Mouse (Mus musculus) layer of hippocampus, adult 9-11 months (tissue): ENCODE measurements around the gene Hspa5.
"Not testable (repeated sequence)": the region's sequence is repeated elsewhere in the genome, so short reads cannot be mapped to it uniquely, and the experiment has no call there.

Experiments used
- DNase-seq: peaks from one replicate; pipeline ENCODE4 v3.0.0; 2022

The Hspa5 gene

DNA sequence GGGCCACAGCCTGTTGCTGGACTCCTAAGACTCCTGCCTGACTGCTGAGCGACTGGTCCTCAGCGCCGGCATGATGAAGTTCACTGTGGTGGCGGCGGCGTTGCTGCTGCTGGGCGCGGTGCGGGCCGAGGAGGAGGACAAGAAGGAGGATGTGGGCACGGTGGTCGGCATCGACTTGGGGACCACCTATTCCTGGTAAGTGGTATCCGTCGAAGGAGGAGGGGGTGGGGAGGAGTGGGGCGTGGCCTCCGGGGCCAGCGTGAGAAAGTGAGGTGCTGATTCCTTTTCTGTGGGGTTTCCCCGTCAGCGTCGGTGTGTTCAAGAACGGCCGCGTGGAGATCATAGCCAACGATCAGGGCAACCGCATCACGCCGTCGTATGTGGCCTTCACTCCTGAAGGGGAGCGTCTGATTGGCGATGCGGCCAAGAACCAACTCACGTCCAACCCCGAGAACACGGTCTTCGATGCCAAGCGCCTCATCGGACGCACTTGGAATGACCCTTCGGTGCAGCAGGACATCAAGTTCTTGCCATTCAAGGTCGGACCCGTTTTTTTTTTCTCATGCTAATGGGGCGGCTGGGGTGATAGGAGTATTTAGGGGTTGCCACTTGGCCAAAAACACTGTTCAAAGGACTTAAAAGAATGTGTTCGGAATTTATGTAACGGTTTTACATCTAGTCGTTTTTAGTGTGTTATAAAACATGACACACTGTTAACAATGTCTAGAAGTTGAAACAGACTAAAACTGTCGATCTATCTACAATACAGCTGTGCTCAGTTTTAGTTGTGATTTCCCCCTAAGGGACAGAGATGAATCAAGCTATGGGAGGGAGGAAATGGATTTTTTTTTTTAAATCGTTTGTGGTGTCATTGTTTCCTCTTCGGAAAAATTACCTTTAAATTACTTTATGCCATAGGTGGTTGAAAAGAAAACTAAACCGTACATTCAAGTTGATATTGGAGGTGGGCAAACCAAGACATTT is 774 bp downstream of the Hspa5 start:
- no peak for DNase-seq

DNA sequence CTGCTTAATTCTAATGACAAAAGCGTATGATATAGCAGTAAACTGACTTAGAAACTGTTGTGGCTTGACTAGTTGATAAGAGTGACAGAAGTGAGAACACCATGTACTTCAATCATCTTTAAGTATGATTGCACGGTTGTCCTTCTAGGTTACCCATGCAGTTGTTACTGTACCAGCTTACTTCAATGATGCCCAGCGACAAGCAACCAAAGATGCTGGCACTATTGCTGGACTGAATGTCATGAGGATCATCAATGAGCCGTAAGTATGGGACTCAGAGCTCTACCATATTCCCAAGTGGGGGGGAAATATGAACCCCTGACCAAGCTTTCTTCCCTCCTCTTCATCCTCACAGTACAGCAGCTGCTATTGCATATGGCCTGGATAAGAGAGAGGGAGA is 1.9 kb downstream of the Hspa5 start:
- no peak for DNase-seq

DNA sequence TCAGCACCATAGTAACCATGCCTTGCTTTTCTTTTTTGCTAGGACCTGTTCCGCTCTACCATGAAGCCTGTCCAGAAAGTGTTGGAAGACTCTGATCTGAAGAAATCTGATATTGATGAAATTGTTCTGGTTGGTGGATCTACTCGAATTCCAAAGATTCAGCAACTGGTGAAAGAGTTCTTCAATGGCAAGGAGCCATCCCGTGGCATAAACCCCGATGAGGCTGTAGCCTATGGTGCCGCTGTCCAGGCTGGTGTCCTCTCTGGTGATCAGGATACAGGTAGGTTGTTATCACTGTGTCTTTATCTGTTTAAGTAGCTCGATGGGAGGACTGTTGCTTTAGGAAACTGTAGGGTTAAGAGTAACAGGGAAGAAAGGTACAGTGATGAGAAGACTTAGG is 2.7 kb downstream of the Hspa5 start:
- DNase-seq: no peak

DNA sequence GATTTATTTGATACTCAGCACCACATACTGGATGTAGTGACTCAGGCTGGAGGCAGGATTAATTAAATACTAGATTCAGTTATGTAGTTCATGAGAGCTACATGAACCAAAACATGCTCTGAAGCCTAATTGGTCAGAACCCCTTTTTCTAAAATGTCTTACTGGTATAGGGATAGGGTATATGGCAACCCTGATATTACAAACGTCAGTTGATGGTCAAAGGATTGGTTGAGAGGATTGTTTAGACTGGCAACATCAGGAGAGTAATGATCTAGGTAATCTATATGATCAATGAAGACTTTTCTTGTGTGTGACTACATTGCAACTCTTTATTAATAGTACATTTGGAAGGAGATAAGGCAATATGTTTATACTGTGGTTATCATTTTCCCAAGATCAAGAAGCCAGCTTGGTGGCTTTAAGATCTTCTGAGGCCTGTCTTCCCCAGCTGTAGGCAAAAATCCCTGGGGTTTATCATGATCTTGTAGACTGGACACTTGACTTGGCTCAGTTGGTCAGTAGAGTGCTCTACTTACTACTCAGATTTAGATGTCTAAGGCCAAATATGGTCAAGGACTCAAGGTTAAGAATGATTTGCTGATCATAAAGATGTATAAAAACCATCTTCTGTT is 5.6 kb downstream of the Hspa5 start:
- no peak for DNase-seq

DNA sequence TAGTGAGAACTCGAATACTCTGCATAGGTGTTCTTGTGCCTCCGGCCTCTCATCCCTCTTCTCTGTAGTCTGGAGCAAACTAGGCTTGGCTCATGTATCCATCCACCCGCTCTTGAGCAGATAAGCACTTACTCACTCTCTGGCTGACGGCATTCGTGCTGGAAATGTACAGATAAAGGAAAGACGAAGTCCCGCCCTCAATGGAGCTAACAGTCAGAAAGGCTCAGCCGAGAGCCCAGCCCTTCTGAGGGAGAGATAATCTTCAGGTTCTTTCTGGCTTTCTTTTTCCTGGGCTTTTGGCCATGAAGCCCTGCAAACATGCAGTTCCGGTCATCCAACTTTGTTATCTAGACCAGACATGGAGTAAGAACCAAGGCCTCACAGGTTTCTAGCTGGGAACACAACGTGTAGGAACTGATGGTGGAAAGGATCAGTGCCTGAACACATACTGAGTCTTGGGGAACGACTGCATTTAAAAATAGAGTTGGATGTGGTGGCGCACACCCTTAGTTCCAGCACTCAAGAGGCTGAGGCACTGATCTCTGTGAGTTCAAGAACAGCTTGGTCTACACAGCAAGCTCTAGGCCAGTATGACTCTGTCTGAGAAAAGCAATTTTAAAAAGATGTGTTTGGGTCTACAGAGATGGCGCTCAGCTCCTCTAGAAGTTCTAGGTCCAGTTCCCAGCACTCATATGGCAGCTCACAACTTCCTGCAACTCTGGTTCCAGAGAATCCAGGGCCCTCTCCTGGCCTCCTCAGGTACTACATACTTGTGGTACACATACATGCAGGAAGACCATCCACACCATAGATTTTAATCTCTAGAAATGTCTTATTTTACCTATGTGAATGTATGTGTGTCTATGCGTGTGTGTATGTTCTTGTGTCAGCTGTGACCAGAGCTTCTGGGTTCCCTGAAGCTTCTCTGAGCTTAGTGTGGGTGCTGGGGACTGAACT is 11.6 kb downstream of the Hspa5 start:
- DNase-seq: no peak

DNA sequence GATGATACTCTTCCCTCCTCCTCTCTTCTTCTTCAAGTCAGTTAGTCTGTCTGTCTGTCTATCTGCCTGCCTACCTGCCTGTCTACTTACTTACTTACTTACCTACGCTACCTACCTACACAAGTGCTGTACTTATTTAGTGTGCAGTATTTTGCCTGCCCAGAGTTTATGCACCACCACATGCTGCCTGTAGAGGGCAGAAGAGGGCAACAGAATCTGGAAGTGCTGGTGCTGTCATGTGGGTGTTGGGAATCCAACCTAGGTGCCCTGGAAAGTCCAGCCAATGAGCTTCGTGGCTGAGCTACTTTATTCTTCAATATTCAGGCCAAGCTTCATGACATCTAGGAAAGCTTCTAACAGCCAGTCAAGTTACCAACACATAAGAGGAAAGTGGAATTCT is 12.3 kb downstream of the Hspa5 start:
- no peak for DNase-seq

DNA sequence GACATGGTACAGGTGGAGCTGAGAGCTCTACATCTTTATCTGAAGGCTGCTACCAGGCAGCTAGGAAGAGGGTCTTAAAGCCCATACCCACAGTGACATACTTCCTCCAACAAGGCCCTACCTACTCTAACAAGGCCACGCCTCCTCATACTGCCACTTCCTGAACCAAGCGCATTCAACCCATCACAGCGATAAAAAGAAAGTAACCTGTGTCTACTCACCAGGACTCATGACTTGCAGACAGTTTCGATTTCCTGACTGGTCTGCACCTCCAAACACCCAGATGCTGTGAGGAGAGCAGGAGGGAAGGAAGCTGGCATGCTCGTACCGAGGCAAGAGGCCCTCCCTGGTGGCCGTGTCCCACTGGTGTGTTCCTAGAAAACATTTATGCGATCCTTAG is 18.5 kb downstream of the Hspa5 start:
- no peak for DNase-seq

DNA sequence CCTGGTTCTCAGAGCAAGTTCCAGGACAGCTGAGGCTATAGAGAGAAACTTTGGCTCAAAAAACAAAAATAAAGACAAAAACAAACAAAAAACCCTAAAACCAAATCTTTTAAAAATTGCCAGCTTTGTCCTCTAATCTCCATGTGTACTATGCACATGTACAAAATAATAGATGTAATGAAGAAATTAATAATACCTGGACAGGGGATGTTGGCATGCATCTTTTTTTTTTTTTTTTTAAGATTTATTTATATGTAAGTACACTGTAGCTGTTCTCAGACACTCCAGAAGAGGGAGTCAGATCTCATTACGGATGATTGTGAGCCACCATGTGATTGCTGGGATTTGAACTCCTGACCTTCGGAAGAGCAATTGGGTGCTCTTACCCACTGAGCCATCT is 20.8 kb downstream of the Hspa5 start:
- not testable (repeated sequence) for DNase-seq

DNA sequence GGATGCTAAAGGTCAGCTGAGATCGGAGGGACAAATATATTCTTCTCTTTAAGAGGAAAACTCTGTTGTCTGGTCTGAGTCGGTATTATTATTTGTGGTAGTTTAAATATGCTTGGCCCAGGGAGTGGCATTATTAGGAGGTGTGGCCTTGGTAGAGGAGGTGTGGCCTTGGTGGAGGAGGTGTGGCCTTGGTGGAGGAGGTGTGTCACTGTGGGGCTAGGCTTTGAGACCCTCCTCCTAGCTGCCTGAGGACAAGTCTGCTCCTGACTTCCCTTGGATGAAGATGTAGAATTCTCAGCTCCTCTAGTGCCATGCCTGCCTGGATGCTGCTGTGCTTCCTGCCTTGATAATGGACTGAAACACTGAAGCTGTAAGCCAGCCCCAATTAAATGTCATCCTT is 22.7 kb downstream of the Hspa5 start:
- no peak for DNase-seq

DNA sequence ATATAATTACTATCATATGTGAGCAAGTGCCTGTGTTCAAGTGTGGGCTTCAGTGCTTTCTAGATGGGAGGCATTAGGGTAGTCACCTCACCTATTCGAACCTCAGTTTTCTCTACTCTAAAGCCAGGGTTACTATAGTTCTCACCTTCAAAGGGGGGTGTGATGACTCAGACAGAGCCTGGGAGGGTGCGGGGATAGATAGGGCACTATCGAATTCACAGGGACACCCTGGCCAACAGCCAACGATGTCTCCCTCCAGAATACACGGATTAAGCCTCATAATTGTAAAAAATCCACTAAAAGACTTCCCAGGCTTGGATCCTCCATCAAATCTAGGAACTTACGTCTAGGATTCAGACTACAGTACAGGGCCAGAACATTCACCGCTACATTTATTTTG is 23.7 kb downstream of the Hspa5 start:
- DNase-seq: no peak

DNA sequence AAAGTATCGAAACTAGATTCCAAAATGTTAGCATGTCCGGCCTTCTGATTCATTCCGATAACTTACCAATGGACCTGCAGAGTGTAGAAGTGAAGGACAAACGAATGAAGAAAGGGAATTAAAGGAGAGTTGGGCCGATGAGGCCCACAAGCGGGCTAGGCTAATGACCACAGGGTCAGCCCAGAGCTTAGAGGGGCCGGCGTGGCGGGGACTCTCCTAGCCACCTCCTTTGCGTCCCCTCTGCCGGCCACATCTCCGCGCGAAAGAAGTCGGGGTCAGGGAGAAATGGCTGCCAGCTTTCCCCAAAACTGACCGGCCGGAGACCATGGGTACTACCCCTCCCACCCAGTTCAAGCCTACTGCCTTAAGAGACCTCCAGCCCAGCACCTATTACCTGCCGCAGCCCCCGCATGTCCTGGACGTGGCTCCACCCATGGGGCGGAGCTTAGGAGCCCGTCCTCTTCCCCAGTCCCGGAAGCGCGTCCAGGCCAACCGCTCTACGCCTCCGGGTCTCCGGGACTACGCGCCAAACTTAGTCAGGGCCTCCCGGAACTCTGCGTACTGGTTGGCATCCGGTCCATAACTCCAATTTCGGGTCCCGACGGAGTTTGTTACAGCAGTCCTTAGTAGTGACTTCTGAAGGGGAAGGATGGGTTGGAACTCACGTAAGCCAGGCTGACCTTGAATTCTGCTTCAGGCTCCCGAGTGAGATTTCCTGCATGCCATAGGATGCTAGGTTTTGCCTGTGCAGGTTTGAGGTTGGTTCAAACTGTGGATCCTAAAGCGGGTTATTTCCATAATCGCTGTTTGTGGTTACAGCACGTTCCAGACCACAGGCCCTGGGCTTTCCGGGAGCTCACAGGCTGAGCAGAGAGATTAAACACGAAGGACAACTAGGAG is 27.8 kb downstream of the Hspa5 start, which contains the start of gene Rabepk:
Gene Rabepk (minus strand): TSS at position 556 of the 900 bp plus-strand sequence.
- peak; percentile 79 for DNase-seq

DNA sequence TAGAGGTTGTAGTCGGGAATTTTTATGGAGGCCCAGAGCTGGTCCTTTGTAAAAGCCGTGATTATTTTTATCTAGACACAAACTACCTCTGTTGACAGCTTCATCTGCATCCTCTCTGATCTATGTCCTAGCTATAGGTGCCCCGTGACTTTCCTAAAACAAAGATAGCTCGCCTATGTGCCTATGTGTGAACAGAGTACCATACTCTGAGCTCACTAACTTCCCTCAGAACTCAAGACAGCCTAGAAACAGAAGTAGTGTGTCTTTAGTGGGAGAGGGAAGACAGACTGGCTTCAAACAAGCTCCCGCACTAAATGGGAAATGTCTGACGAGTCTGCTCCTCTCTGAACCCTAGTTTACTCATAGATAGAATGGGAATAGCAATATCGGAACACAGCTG is 28.6 kb downstream of the Hspa5 start:
- DNase-seq: no peak

DNA sequence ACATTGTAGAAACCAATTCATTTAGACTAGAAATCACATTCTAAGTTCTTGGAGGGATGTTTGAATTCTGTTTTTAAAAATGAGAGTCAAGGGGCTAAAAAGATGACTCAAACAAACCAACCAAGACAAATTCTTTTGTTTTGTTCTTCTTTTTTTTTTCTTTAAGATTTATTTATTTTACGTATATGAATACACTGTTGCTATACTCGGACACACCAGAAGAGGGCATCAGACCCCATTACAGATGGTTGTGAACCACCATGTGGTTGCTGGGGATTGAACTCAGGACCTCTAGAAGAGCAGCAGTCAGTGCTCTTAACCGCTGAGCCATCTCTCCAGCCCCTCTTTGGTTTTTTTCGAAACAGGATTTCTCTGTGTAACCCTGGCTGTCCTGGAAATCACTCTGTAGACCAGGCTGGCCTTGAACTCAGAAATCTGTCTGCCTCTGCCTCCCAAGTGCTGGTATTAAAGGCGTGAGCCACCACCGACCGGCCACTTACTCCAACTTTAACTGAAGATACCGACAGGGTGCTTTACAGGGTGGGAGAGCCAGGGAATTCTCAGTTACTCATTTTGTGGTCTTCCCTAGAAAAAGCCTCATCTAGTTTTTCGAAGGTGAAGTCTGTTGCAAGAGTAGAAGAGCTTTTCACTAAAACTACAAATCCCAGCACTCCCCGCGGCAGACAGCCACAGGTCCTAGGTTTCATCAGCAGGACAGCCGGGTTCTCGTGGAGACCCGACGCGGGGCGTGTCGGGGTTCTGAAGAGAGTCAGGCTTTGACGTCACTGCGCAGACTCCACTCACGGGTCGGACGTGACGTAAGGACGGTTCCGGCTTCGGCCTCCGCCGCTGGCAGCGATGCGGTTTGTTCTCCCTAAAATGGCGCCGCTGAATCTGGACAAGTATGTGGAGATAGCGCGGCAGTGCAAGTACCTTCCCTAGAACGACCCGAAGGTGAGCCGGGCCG is 30.0 kb downstream of the Hspa5 start:
- peak; percentile 99 for DNase-seq

DNA sequence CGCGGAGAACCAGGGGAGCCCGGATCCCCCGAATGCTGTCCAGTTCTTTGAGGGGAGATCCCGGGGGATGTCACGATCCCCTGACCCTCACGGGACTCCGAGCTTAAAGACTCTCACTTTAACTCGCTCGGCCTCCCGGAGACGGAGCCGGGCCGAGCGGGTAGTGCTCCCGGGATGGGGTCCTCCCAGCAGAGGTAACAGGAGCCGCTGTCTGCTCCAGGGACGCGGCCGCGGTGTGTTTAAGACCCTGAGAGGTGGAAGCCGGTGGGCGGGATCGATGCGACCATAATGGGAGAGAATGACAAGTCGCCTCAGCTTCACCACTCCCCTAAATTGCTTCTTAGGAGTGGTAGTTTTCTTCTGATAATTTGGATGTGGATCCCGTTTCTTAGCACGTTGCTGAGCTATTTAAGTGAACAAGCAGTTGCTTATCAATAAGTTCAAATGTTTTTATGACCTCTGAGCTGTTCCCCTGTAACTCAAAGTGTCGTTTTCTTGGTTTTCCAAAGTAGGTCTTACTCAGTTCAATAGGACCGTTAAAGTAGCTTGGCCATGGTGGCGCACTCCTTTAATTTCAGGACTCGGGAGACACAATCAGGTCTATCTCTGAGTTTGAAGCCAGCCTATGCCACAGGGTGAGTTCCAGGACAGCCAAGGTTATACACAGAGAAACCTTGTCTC is 30.9 kb downstream of the Hspa5 start:
- not testable (repeated sequence) for DNase-seq

DNA sequence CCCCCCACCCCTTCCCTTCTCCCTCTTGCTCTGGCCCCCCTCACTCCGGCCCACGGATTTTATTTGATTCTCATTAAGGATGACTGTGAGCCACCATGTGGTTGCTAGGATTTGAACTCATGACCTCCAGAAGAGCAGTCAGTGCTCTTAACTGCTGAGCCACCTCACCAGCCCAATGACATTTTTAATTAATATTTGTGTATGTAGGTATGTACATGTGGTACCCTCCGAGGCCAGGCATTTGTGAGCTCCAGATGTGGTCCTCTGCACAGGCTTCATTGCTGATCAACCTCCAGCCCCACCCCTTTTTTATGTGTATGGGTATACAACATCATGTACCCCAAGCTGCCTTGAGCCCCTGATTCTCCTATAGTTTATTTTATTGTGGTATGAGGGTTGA is 32.0 kb downstream of the Hspa5 start:
- DNase-seq: no peak

DNA sequence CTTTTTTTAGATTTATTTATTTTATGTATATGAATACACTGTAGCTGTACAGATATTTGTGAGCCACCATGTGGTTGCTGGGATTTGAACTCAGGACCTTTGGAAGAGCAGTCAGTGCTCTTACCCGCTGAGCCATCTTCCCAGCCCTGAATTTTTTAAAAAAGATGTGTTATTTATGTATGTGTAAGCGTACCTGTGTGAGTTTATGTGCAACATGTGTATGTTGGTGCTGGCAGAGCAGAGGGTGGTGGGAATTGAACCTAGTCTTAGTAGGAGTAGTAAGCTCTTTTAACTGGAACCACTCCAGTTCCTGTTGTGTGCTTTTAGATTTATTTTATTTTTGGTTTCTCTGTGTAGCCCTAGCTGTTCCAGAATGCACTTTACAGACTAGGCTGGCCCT is 32.4 kb downstream of the Hspa5 start:
- DNase-seq: no peak

DNA sequence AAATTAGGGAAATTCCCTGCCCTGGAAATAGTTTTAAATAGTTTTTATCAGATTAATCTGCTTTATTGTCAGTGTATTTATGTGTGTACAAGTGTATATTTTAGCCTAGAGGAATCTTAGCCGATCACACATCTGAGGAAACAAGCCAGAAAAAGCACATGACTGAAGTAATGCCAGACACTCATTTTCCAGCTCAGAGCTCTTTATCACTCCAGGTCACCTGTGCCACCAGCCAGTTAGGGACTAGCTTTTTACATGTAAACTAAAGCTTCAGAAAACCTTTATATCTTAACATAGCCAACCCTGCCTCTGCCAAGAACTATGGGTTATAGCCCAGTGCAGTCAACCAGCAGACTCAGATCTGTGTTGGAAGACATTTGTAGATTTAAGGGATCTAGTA is 33.0 kb downstream of the Hspa5 start:
- DNase-seq: no peak

DNA sequence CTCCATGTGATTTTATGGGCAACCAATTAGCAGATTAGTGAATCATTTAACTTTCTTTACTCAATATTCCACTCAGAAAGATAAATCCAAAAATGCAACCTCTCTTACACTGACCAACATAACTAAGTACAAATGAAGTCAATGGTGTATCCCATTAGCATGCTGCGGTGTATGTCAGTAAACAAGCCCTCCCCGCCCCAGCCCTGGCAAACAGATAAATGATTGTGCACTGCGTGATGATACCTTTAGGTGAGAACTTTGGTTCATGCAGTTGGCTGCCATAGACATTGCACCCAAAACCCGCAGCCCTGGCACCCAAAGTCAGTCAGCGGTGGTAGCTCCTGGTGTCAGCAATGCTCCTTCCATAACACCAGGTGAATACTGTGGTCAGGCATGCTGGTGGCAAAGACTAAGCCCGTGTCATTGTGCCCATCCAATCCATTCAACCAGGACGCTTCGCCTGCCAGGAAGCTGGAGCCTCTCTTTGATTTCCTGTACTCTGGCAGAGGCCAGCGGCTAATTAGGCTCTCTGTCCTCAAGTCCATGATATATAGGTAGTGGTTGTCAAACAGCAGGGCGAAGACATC is 33.7 kb downstream of the Hspa5 start:
- no peak for DNase-seq

DNA sequence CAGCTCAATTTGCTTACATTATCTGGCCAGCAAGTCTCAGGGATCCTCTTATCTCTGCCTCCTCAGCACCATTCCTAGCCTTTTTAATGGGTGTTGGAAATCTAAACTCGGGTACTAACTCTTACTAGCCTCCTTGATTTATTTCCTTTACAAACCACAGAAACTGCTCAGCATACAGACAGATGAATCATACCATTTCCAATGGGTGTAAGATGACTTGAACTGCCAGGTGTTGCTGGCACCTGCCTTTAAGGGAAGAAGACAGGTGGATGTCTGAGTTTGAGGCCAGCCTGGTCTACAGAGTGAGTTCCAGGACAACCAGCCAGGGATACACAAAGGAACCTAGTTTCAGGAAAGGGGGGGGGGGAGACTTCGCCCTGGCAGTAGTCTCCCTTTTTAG is 36.3 kb downstream of the Hspa5 start:
- no peak for DNase-seq

DNA sequence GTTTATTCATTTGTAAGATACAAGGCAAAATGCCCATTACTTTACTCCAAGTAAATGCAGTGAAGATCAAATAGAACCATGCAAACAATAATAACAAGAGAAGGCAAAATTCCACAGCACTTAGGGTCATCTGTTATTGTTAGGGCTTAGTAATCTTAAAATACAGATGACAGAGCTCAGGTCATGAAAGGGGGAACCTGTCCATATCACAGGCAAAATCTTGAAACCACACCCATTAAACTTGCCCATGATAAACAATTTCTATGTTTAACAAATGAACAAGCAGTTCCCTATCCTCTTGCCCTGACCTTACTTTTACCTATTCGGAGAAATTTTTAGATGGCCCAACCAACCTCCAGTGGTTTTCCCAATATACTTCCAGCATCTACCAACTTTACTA is 37.8 kb downstream of the Hspa5 start:
- no peak for DNase-seq
